Mouse (Mus musculus): Measurements from ENCODE around the gene Fam214a. TPM values are rescaled to one million over a fixed set of nuclear protein-coding genes. Genes with fewer than 3 reads are reported as not detected.

Fam214a gene
- polyA plus RNA-seq, 1 experiment from 2014 or later = 3.7 TPM

- DNase-seq (ENCODE audit: low spot score) = no peak
- WGBS = 75% methylated on average over 6 of the region's 6 CpGs
- no peak for ATAC-seq (replicated peaks; ENCODE audit: low FRiP score)
- Histone ChIP-seq H3K9me3 (ENCODE audit: control insufficient read depth, low read length) (no peaks in the 10 kb centered on the region), H3K27ac (ENCODE audit: low read depth, low read length) (no peak overlapping the region), H3K9ac (ENCODE audit: low read depth, low read length) (no peak overlapping the region), H3K4me3 (ENCODE audit: low read depth, low read length) (no peak overlapping the region), H3K4me1 (replicated peaks; ENCODE audit: control insufficient read depth, insufficient read depth, low read length) (no peaks in the 10 kb centered on the region), H3K27me3 (replicated peaks; ENCODE audit: control insufficient read depth, insufficient read depth, low read length) (no peaks in the 10 kb centered on the region), H3K4me2 (no peak overlapping the region), H3K36me3 (ENCODE audit: control insufficient read depth, insufficient read depth, low read length) (no peaks in the 10 kb centered on the region)
Observed at GRCm38 (mm10) chr9:74960630-74961029, 7.9 kb downstream of the Fam214a start.

GRCm38 (mm10) chr9:74961073-74961575, 8.4 kb downstream of the Fam214a start:
- DNase-seq (ENCODE audit: low spot score) = no peak
- 51% methylated on average over 14 of the region's 14 CpGs for WGBS
- no peak overlapping the region for H3K9ac ChIP-seq (ENCODE audit: low read depth, low read length)
- H3K9me3 ChIP-seq (ENCODE audit: control insufficient read depth, low read length) = no peaks in the 10 kb centered on the region
- no peak overlapping the region for H3K27ac ChIP-seq (ENCODE audit: low read depth, low read length)
- no peak overlapping the region for H3K4me3 ChIP-seq (ENCODE audit: low read depth, low read length)
- H3K36me3 ChIP-seq (ENCODE audit: control insufficient read depth, insufficient read depth, low read length) = no peaks in the 10 kb centered on the region
- H3K27me3 ChIP-seq (replicated peaks; ENCODE audit: control insufficient read depth, insufficient read depth, low read length) = no peaks in the 10 kb centered on the region
- H3K4me1 ChIP-seq (replicated peaks; ENCODE audit: control insufficient read depth, insufficient read depth, low read length) = no peaks in the 10 kb centered on the region
- no peak for ATAC-seq (replicated peaks; ENCODE audit: low FRiP score)
- H3K4me2 ChIP-seq = no peak overlapping the region

- H3K9me3 ChIP-seq (ENCODE audit: control insufficient read depth, low read length) = no peaks in the 10 kb centered on the region
- H3K4me2 ChIP-seq = no peak overlapping the region
- no peak for DNase-seq (ENCODE audit: low spot score)
- no peak overlapping the region for H3K9ac ChIP-seq (ENCODE audit: low read depth, low read length)
- H3K4me3 ChIP-seq (ENCODE audit: low read depth, low read length) = no peak overlapping the region
- no peaks in the 10 kb centered on the region for H3K27me3 ChIP-seq (replicated peaks; ENCODE audit: control insufficient read depth, insufficient read depth, low read length)
- H3K4me1 ChIP-seq (replicated peaks; ENCODE audit: control insufficient read depth, insufficient read depth, low read length) = no peaks in the 10 kb centered on the region
- no peaks in the 10 kb centered on the region for H3K36me3 ChIP-seq (ENCODE audit: control insufficient read depth, insufficient read depth, low read length)
- ATAC-seq (replicated peaks; ENCODE audit: low FRiP score) = no peak
- H3K27ac ChIP-seq (ENCODE audit: low read depth, low read length) = no peak overlapping the region
- WGBS = 70% methylated on average over 2 of the region's 2 CpGs
Observed at GRCm38 (mm10) chr9:74963953-74964352, 11.3 kb downstream of the Fam214a start.

GRCm38 (mm10) chr9:74964866-74965384, 12.2 kb downstream of the Fam214a start:
- ATAC-seq (replicated peaks; ENCODE audit: low FRiP score) (no peak), DNase-seq (ENCODE audit: low spot score) (no peak)
- Histone ChIP-seq H3K4me3 (ENCODE audit: low read depth, low read length) (no peak overlapping the region), H3K9ac (ENCODE audit: low read depth, low read length) (no peak overlapping the region), H3K27ac (ENCODE audit: low read depth, low read length) (no peak overlapping the region), H3K9me3 (ENCODE audit: control insufficient read depth, low read length) (no peaks in the 10 kb centered on the region), H3K36me3 (ENCODE audit: control insufficient read depth, insufficient read depth, low read length) (no peaks in the 10 kb centered on the region), H3K4me1 (replicated peaks; ENCODE audit: control insufficient read depth, insufficient read depth, low read length) (no peaks in the 10 kb centered on the region), H3K4me2 (no peak overlapping the region), H3K27me3 (replicated peaks; ENCODE audit: control insufficient read depth, insufficient read depth, low read length) (no peaks in the 10 kb centered on the region)
- 82% methylated on average over 10 of the region's 10 CpGs for WGBS

- no peak overlapping the region for H3K9ac ChIP-seq (ENCODE audit: low read depth, low read length)
- ATAC-seq (replicated peaks; ENCODE audit: low FRiP score) (no peak; the same call in 1 of the 2 replicates), DNase-seq (ENCODE audit: low spot score) (no peak)
- H3K4me2 ChIP-seq = no peak overlapping the region
- H3K36me3 ChIP-seq (ENCODE audit: control insufficient read depth, insufficient read depth, low read length) = no peaks in the 10 kb centered on the region
- H3K27me3 ChIP-seq (replicated peaks; ENCODE audit: control insufficient read depth, insufficient read depth, low read length) = no peaks in the 10 kb centered on the region
- WGBS = 42% methylated on average over 4 of the region's 4 CpGs
- H3K27ac ChIP-seq (ENCODE audit: low read depth, low read length) = no peak overlapping the region
- no peaks in the 10 kb centered on the region for H3K4me1 ChIP-seq (replicated peaks; ENCODE audit: control insufficient read depth, insufficient read depth, low read length)
- H3K4me3 ChIP-seq (ENCODE audit: low read depth, low read length) = no peak overlapping the region
- no peaks in the 10 kb centered on the region for H3K9me3 ChIP-seq (ENCODE audit: control insufficient read depth, low read length)
Observed at GRCm38 (mm10) chr9:74966200-74966599, 13.5 kb downstream of the Fam214a start.

- no peak overlapping the region for H3K27ac ChIP-seq (ENCODE audit: low read depth, low read length)
- H3K36me3 ChIP-seq (ENCODE audit: control insufficient read depth, insufficient read depth, low read length) = no peaks in the 10 kb centered on the region
- WGBS = 83% methylated on average over 8 of the region's 8 CpGs
- H3K27me3 ChIP-seq (replicated peaks; ENCODE audit: control insufficient read depth, insufficient read depth, low read length) = no peaks in the 10 kb centered on the region
- H3K9ac ChIP-seq (ENCODE audit: low read depth, low read length) = no peak overlapping the region
- H3K4me1 ChIP-seq (replicated peaks; ENCODE audit: control insufficient read depth, insufficient read depth, low read length) = no peaks in the 10 kb centered on the region; the same call in 1 of the 2 replicates
- no peaks in the 10 kb centered on the region for H3K9me3 ChIP-seq (ENCODE audit: control insufficient read depth, low read length)
- H3K4me3 ChIP-seq (ENCODE audit: low read depth, low read length) = no peak overlapping the region
- ATAC-seq (replicated peaks; ENCODE audit: low FRiP score) (no peak), DNase-seq (ENCODE audit: low spot score) (no peak)
- no peak overlapping the region for H3K4me2 ChIP-seq
Observed at GRCm38 (mm10) chr9:74968647-74969428, 16.2 kb downstream of the Fam214a start.

GRCm38 (mm10) chr9:74970591-74970990, 17.9 kb downstream of the Fam214a start:
- Histone ChIP-seq H3K9ac (ENCODE audit: low read depth, low read length) (no peak overlapping the region), H3K4me2 (no peak overlapping the region), H3K27me3 (replicated peaks; ENCODE audit: control insufficient read depth, insufficient read depth, low read length) (no peaks in the 10 kb centered on the region), H3K9me3 (ENCODE audit: control insufficient read depth, low read length) (no peaks in the 10 kb centered on the region), H3K36me3 (ENCODE audit: control insufficient read depth, insufficient read depth, low read length) (no peaks in the 10 kb centered on the region), H3K27ac (ENCODE audit: low read depth, low read length) (no peak overlapping the region), H3K4me1 (replicated peaks; ENCODE audit: control insufficient read depth, insufficient read depth, low read length) (peaks cover 11% of the 10 kb centered on the region), H3K4me3 (ENCODE audit: low read depth, low read length) (no peak overlapping the region)
- 79% methylated on average over 1 of the region's 1 CpGs for WGBS
- ATAC-seq (replicated peaks; ENCODE audit: low FRiP score) = no peak
- no peak for DNase-seq (ENCODE audit: low spot score)

- ATAC-seq (replicated peaks; ENCODE audit: low FRiP score) (no peak), DNase-seq (ENCODE audit: low spot score) (no peak)
- no peak overlapping the region for H3K4me3 ChIP-seq (ENCODE audit: low read depth, low read length)
- no peak overlapping the region for H3K4me2 ChIP-seq
- 86% methylated on average over 12 of the region's 12 CpGs for WGBS
- H3K27ac ChIP-seq (ENCODE audit: low read depth, low read length) = no peak overlapping the region
- H3K27me3 ChIP-seq (replicated peaks; ENCODE audit: control insufficient read depth, insufficient read depth, low read length) = no peaks in the 10 kb centered on the region
- no peaks in the 10 kb centered on the region for H3K36me3 ChIP-seq (ENCODE audit: control insufficient read depth, insufficient read depth, low read length)
- no peaks in the 10 kb centered on the region for H3K9me3 ChIP-seq (ENCODE audit: control insufficient read depth, low read length)
- peaks cover 11% of the 10 kb centered on the region for H3K4me1 ChIP-seq (replicated peaks; ENCODE audit: control insufficient read depth, insufficient read depth, low read length)
- no peak overlapping the region for H3K9ac ChIP-seq (ENCODE audit: low read depth, low read length)
Observed at GRCm38 (mm10) chr9:74971191-74971976, 18.7 kb downstream of the Fam214a start.
